Mouse (Mus musculus) heart, postnatal 36 days (tissue): ENCODE data around the gene BC003965. TPM values are rescaled to one million over a fixed set of nuclear protein-coding genes. Genes with fewer than 3 reads are reported as not detected.
"Not testable (repeated sequence)": the region's sequence is repeated elsewhere in the genome, so short reads cannot be mapped to it uniquely, and the experiment has no call there.

ENCODE experiments used
- DNase-seq, 2 experiments: peaks; one replicate each; pipeline ENCODE4 v3.0.0; 2021 to 2022
- intact Hi-C: fragments of 180-260 bp; cut with DNase I; formaldehyde crosslinking; loops from one replicate; pipeline ENCODE4 v1.15.1; 2025
- total RNA-seq, 2 experiments: library from RNA; stranded (reverse); gene quantifications; 2 replicates each; pipeline ENCODE4 v1.2.3; 2021

BC003965 gene
- total RNA-seq, 2 experiments from 2014 or later = 20.8 to 22.5 TPM

DNA sequence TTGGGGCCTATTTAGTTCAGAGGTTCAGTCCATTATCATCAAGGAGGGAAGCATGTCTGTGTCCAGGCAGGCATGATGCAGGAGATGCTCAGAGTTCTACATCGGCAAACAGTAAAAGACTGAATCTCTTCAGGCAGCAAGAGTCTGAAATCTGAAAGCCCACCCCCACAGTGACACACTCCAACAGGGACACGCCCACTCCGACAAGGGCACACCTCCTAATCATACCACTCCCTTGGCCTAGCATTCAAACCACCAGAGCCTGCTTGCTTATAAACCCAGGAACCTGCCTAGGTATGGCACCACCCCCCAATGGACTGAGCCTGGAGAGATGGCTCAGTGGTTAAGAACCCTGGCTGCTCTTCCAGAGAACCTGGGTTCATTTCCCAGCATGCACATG, 31.1 kb downstream of the BC003965 start:
- no peak for DNase-seq
- intact Hi-C loops = no loop called here

DNA sequence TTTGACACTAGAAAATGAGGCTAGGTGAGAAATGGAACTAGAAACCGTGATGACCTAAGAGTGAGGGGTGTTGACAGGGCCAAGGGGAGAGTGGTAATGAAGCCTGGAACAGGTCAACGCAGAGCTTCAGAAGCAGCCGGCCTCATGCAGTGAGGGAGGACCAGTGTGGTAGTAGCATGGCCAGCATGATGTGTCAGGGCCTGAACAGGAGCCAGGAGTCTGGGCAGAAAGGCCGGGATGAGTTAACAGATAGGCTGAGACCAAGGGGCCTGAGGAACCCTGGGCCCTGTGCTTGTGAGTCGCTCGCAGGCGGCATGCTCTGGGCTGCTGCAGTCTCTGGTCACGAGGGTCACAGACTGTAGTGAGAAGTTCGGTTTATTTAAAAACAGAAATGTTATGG, 34.6 kb downstream of the BC003965 start:
- no peak for DNase-seq
- intact Hi-C loops = no loop called here

GRCm38 (mm10) chr17:25219492-25220295, 35.3 kb downstream of the BC003965 start:
- intact Hi-C loops = no loop called here

DNA sequence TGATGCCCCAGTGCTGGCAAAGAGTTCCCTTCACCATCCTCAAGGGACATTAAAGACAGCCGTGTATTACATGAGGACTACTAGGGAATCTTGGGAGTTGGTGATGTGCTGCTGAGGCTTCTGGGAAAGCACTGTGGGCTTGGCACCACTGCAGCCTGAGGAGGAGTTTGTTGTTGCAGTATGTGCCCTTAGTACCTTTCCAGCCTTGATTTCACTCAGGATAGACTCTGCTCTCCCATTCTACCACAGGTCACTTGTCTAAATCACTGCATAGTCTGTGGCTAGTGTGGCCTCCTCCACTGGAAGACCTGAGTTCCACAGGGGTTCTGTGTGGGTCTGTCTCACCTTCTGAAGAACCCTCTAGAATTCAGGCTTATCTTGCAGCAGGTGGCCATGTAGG, 36.4 kb downstream of the BC003965 start:
- intact Hi-C loops = no loop called here
- no peak for DNase-seq

More at GRCm38 (mm10) chr17:25219492-25220295, 35.3 kb downstream of the BC003965 start:
- DNase-seq = no peak

- intact Hi-C loops = no loop called here
- peak; percentile 22 to 32 for DNase-seq
These were observed 37.6 kb downstream of the BC003965 start for GRCm38 (mm10) chr17:25221821-25222503.

DNA sequence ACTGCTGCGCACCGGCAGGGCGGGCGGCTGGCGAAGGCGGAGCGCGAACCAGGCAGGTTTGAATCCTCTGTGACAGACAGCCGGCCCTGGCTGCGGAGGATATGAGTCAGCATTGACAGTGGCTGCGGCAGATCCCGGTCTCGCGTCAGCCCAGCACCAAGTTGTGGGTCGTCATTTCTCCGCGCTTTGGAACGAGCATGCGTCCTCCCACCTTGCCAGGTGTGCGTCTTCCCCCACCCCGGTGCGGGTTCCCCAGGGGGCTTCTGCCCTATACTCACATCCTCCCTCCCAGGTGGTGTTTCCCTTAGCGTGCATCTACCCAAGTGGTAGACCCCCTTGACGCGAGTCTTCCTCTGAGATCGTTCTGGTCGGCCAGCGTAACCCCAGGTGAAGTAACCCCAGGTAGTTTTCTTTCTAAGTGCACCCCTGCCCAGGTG, 38.2 kb downstream of the BC003965 start:
- intact Hi-C loops, DNase-seq: not testable (repeated sequence)

DNA sequence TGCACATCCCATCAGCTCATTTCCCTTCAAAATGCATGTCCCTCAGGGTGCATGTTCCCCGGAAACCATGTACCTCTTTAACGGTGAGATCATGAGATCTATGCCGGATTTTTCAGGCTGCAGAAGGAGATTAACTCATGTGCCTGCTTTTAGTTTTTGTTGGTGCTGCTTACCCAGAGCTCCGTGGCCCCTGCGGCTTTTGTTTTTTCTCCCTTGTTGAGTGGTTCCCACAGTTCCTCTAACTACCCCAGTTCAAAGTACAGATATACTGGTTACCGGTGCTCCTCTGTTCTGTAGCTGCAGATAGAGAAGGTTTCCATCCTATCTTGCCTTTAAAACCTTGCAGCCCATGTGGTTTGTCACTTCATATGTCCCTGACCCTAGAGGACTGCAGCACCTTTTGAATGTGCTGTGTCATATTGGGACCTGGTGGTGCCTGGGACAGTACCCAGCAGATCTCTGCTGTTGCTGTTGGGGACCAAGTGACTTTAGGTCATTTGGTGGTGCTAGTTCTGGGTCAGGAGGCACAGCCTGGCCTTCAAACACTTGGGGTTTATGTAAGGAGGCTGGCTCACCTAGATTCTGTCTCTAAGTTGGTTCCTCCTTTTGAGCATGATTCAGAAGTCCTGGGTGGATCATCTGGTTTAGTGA, 38.7 kb downstream of the BC003965 start:
- DNase-seq = no peak
- intact Hi-C loops = no loop called here

- DNase-seq = no peak
- intact Hi-C loops = no loop called here
These were observed 40.4 kb downstream of the BC003965 start for GRCm38 (mm10) chr17:25224586-25225222.

DNA sequence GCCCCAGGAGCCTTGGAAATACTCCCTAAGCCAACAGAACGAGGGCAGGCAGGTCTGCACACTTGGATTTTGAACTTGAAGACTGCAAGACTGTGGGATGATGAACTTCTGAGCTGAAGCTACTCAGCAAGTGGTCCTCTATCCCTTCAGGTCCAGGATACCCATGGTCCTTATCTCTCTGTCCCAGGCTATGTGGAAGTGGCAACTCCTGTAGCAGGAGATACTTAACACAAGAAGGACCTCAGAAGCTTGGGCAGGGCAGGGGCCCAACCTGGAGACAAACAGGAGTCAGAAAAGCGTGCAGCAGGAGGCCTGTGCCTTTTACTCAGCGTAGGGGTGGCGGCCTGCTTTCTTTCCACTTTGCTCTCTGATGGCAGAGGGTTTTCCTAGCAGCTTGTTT, 41.3 kb downstream of the BC003965 start:
- no peak for DNase-seq

DNA sequence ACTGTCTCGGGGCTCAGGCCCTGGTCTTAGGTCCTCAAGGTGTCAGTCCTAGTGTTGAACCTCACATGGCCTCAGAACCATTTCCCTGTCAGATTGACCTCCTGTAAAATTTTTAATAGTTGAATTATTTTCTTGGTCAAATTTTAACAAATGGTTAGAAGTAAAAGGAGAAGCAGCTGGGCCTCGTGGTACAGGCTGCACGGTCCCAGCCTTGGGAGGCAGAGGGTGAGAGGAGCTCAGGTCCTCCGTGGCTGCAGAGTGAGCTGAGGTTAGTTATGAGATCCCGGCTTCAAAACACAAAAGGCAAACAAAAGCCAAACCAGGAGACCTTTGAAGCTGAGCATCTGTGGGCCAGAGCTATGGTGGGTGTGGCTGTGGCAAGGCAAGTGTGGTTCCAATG, 43.6 kb downstream of the BC003965 start:
- no peak for DNase-seq
- intact Hi-C loops = no loop called here

More for the DNA sequence above, 41.3 kb downstream of the BC003965 start:
- intact Hi-C loops = no loop called here

- DNase-seq, intact Hi-C loops: not testable (repeated sequence)
These were observed 45.8 kb downstream of the BC003965 start for GRCm38 (mm10) chr17:25230014-25230655.

DNA sequence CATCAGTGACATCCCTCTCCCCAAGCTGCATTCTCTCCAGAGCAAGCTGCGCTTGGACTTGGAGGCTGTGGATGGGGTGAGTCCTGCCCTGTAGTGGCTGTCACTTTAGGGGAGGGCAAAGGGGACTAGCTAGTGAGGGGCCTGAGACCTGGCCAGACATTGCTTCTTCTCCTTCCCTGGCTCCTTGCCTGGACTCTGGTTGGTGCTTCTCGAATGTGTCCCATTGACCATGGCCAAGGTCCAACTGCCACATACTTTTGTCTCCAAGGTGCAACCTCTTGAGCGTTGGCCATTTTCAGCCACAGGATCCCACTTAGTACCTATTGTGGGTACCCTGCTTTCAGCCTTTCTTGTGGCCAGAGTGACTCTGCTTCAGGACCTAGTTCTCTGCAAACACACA, 46.3 kb downstream of the BC003965 start:
- intact Hi-C loops = no loop called here
- no peak for DNase-seq

DNA sequence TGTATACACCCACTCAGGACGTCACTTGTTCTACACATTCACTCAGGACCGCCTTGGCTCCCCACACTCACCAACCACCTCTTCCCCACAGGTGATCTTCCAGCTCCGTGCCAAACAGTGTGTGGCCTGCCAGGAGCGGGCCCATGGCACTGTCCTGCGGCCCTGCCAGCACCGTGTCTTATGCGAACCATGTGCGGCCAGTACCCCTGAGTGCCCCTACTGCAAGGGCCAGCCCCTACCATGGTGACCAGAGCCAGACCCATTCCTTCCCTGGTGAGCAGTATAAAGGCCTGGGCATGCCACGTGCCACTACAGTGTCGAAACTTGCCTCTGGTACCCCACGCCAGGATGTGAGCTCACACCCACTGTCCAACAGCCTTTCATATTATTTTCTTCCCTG, 47.3 kb downstream of the BC003965 start:
- intact Hi-C loops, DNase-seq: not testable (repeated sequence)

- intact Hi-C loops = no loop called here
- no peak for DNase-seq
These were observed 51.3 kb downstream of the BC003965 start for GRCm38 (mm10) chr17:25235635-25236034.

Other genes starting within 250 kb of the BC003965 start
- 10 to 100 TPM; 58.9 to 63.0 TPM for gene Mapk8ip3, start 247.6 kb upstream of the BC003965 start, total RNA-seq
- gene Jpt2, start 223.9 kb upstream of the BC003965 start, total RNA-seq = 1 to 10 TPM; 6.4 to 7.9 TPM
- 10 to 100 TPM; 12.6 to 13.1 TPM for gene Cramp1l, start 168.8 kb upstream of the BC003965 start, total RNA-seq
- gene Ift140, start 168.5 kb upstream of the BC003965 start, total RNA-seq = 1 to 10 TPM; 5.7 to 7.3 TPM
- gene Tmem204, start 101.0 kb upstream of the BC003965 start, total RNA-seq = 10 to 100 TPM; 34.5 to 36.7 TPM
- 10 to 100 TPM; 12.4 to 12.7 TPM for gene Telo2, start 68.6 kb upstream of the BC003965 start, total RNA-seq
- 1 to 10 TPM; 4.2 to 6.7 TPM for gene Ptx4, start 63.8 kb upstream of the BC003965 start, total RNA-seq
- gene Clcn7, start 51.2 kb upstream of the BC003965 start, total RNA-seq = 10 to 100 TPM; 28.7 to 34.3 TPM
- not detected for gene Ccdc154, start 22.1 kb upstream of the BC003965 start, total RNA-seq
- not detected for gene Gm38655, start 9.1 kb upstream of the BC003965 start, total RNA-seq
- 10 to 100 TPM in 1 of 2 experiments, 1 to 10 TPM in 1; 8.7 to 10.2 TPM for gene Unkl, start 3.8 kb downstream of the BC003965 start, total RNA-seq
- gene Gnptg, start 55.6 kb downstream of the BC003965 start, total RNA-seq = 10 to 100 TPM; 13.9 TPM
- 10 to 100 TPM in 1 of 2 experiments, 1 to 10 TPM in 1; 8.6 to 11.0 TPM for gene Tsr3, start 55.6 kb downstream of the BC003965 start, total RNA-seq
- gene Baiap3, start 71.8 kb downstream of the BC003965 start, total RNA-seq = under 1 TPM; 0.42 to 0.43 TPM
- gene Ube2i, start 90.1 kb downstream of the BC003965 start, total RNA-seq = 10 to 100 TPM; 84.3 to 95.1 TPM
- gene Prss34, start 113.8 kb downstream of the BC003965 start, total RNA-seq = under 1 TPM; 0.22 to 0.25 TPM
- gene Prss28, start 124.1 kb downstream of the BC003965 start, total RNA-seq = not detected
- gene Prss29, start 134.1 kb downstream of the BC003965 start, total RNA-seq = not detected
- under 1 TPM; 0.70 to 0.86 TPM for gene Tpsab1, start 161.0 kb downstream of the BC003965 start, total RNA-seq
- 1 to 10 TPM; 1.8 to 2.2 TPM for gene Tpsb2, start 181.8 kb downstream of the BC003965 start, total RNA-seq
- gene Tpsg1, start 184.7 kb downstream of the BC003965 start, total RNA-seq = under 1 TPM in 1 of 2 experiments, not detected in 1; 0.30 TPM
- 1 to 10 TPM; 5.4 to 6.5 TPM for gene Cacna1h, start 249.2 kb downstream of the BC003965 start, total RNA-seq